Mouse (Mus musculus): ENCODE results near the gene Impg1. TPM values are rescaled to one million over a fixed set of nuclear protein-coding genes. Genes with fewer than 3 reads are reported as not detected.
A peak's percentile ranks its signal among the peaks of the same experiment; 100 is the strongest.

Impg1 gene
- polyA plus RNA-seq, 1 experiment from 2014 or later = 0.10 TPM

DNA sequence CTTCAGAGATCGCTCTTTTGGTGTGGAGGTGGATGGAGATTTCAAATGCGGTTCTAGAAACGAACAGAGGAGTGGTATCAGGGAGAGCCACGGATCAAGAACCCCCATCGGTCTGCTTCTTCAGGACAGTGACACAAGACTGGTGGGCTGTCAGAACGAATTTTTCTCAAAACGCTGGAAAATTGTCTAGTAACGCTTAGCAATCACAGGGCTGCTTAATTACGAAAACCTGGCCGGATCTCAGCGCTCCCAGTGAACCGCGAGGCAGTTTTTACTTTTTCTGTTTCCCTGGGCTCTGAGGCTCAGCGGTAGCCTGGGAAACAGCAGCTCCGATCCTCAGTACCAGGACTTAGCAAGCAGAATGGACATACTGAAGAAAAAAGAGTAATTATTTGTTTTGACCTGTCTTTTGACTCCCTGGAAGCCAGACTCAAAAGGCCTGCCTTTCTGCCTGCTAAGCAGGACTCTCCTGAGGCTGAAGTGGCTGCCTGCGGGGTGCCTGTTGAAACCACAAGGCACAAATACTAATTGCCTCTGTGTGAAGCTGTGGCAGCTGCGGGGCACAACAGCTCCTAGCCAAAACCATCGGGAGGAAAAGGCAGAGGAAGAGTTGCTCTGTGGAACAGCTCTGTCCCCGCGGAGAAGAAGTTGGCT lies 113.5 kb downstream of the Impg1 start:
- H3K4me1 ChIP-seq (replicated peaks; ENCODE audit: control insufficient read depth, insufficient read depth, low read length) = no peaks in the 10 kb centered on the region
- H3K27ac ChIP-seq (ENCODE audit: low read depth, low read length) = no peak overlapping the region
- no peaks in the 10 kb centered on the region for H3K36me3 ChIP-seq (ENCODE audit: control insufficient read depth, insufficient read depth)
- no peaks in the 10 kb centered on the region for H3K9me3 ChIP-seq (ENCODE audit: control insufficient read depth)
- 48% methylated on average over 20 of the region's 20 CpGs for WGBS
- H3K4me3 ChIP-seq (ENCODE audit: low read depth, low read length) = no peak overlapping the region; the same call in 1 of the 2 replicates
- ATAC-seq = no peak
- H3K4me2 ChIP-seq (replicated peaks; ENCODE audit: low read depth) = peak overlapping the region; percentile 48
- H3K9ac ChIP-seq (ENCODE audit: low read depth, low read length) = no peak overlapping the region
- no peak for TF ChIP-seq CTCF (IDR thresholded peaks at IDR 0.05; ENCODE audit: low read depth)
- H3K27me3 ChIP-seq (replicated peaks; ENCODE audit: control insufficient read depth, insufficient read depth, low read length) = no peaks in the 10 kb centered on the region

- Histone ChIP-seq H3K4me3 (ENCODE audit: low read depth, low read length) (no peak overlapping the region; the same call in 1 of the 2 replicates), H3K9me3 (ENCODE audit: control insufficient read depth) (no peaks in the 10 kb centered on the region), H3K27ac (ENCODE audit: low read depth, low read length) (no peak overlapping the region), H3K36me3 (ENCODE audit: control insufficient read depth, insufficient read depth) (no peaks in the 10 kb centered on the region), H3K27me3 (replicated peaks; ENCODE audit: control insufficient read depth, insufficient read depth, low read length) (no peaks in the 10 kb centered on the region), H3K9ac (ENCODE audit: low read depth, low read length) (no peak overlapping the region), H3K4me1 (replicated peaks; ENCODE audit: control insufficient read depth, insufficient read depth, low read length) (no peaks in the 10 kb centered on the region), H3K4me2 (replicated peaks; ENCODE audit: low read depth) (peak overlapping the region; percentile 48)
- WGBS = 51% methylated on average over 7 of the region's 7 CpGs
- no peak for ATAC-seq
- no peak for TF ChIP-seq CTCF (IDR thresholded peaks at IDR 0.05; ENCODE audit: low read depth)
Measured at GRCm38 (mm10) chr9:80351295-80351677, 114.0 kb downstream of the Impg1 start.

- no peaks in the 10 kb centered on the region for H3K27me3 ChIP-seq (replicated peaks; ENCODE audit: control insufficient read depth, insufficient read depth, low read length)
- no peak overlapping the region for H3K9ac ChIP-seq (ENCODE audit: low read depth, low read length)
- TF ChIP-seq CTCF (IDR thresholded peaks at IDR 0.05; ENCODE audit: low read depth) = no peak
- no peak overlapping the region for H3K4me2 ChIP-seq (replicated peaks; ENCODE audit: low read depth)
- no peaks in the 10 kb centered on the region for H3K4me1 ChIP-seq (replicated peaks; ENCODE audit: control insufficient read depth, insufficient read depth, low read length)
- ATAC-seq = no peak
- WGBS = 84% methylated on average over 6 of the region's 6 CpGs
- no peaks in the 10 kb centered on the region for H3K36me3 ChIP-seq (ENCODE audit: control insufficient read depth, insufficient read depth)
- no peak overlapping the region for H3K27ac ChIP-seq (ENCODE audit: low read depth, low read length)
- no peaks in the 10 kb centered on the region for H3K9me3 ChIP-seq (ENCODE audit: control insufficient read depth)
- H3K4me3 ChIP-seq (ENCODE audit: low read depth, low read length) = no peak overlapping the region
Measured at GRCm38 (mm10) chr9:80344451-80345000, 120.8 kb downstream of the Impg1 start.

DNA sequence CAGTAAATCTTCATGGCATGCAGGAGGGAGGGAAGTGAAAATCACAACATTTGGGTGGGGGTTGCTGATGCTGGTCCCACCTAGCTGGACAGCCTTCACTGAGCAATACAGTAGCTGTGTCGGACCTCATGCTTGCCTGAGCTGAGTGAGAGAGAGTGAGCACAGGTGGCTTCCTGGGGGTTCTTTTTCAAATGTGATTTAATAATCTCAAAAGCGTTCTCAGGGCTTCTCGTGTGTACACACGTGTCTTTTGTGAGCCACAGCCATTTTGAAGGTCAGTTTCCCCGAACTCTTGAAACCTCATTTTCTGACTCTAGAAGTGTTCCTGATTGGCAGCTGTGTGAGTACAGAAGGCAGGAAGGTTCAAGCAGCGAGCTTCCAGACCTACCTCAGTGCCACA lies 122.8 kb downstream of the Impg1 start:
- no peak overlapping the region for H3K27ac ChIP-seq (ENCODE audit: low read depth, low read length)
- no peak for ATAC-seq
- TF ChIP-seq CTCF (IDR thresholded peaks at IDR 0.05; ENCODE audit: low read depth) = no peak
- H3K9ac ChIP-seq (ENCODE audit: low read depth, low read length) = no peak overlapping the region
- 83% methylated on average over 6 of the region's 6 CpGs for WGBS
- no peaks in the 10 kb centered on the region for H3K9me3 ChIP-seq (ENCODE audit: control insufficient read depth)
- no peaks in the 10 kb centered on the region for H3K36me3 ChIP-seq (ENCODE audit: control insufficient read depth, insufficient read depth)
- no peak overlapping the region for H3K4me2 ChIP-seq (replicated peaks; ENCODE audit: low read depth)
- H3K4me3 ChIP-seq (ENCODE audit: low read depth, low read length) = no peak overlapping the region
- H3K27me3 ChIP-seq (replicated peaks; ENCODE audit: control insufficient read depth, insufficient read depth, low read length) = no peaks in the 10 kb centered on the region
- H3K4me1 ChIP-seq (replicated peaks; ENCODE audit: control insufficient read depth, insufficient read depth, low read length) = no peaks in the 10 kb centered on the region

DNA sequence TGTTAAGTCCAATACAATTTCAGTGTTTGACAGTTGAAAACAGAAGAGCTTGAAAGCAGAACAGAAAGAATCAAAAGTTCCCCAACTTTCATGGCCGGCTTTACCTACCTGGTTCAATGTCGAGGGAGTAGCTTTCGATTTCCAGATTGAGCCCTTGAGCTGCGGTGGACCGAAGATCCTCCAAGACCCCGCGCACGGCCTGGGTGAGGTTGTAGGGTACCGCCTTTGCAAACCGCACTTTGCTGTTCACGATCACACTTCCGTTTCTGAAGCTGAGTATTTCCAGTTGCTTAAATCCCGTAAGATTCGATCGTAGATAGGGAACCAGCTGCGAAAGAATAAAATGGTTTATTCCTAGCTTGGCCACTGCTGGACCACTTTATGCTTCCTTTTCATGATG lies 123.5 kb downstream of the Impg1 start:
- Histone ChIP-seq H3K4me1 (replicated peaks; ENCODE audit: control insufficient read depth, insufficient read depth, low read length) (no peaks in the 10 kb centered on the region), H3K27me3 (replicated peaks; ENCODE audit: control insufficient read depth, insufficient read depth, low read length) (no peaks in the 10 kb centered on the region), H3K27ac (ENCODE audit: low read depth, low read length) (no peak overlapping the region), H3K4me3 (ENCODE audit: low read depth, low read length) (no peak overlapping the region), H3K9ac (ENCODE audit: low read depth, low read length) (no peak overlapping the region), H3K4me2 (replicated peaks; ENCODE audit: low read depth) (no peak overlapping the region), H3K9me3 (ENCODE audit: control insufficient read depth) (no peaks in the 10 kb centered on the region), H3K36me3 (ENCODE audit: control insufficient read depth, insufficient read depth) (no peaks in the 10 kb centered on the region)
- no peak for TF ChIP-seq CTCF (IDR thresholded peaks at IDR 0.05; ENCODE audit: low read depth)
- WGBS = 94% methylated on average over 16 of the region's 16 CpGs
- ATAC-seq = no peak

DNA sequence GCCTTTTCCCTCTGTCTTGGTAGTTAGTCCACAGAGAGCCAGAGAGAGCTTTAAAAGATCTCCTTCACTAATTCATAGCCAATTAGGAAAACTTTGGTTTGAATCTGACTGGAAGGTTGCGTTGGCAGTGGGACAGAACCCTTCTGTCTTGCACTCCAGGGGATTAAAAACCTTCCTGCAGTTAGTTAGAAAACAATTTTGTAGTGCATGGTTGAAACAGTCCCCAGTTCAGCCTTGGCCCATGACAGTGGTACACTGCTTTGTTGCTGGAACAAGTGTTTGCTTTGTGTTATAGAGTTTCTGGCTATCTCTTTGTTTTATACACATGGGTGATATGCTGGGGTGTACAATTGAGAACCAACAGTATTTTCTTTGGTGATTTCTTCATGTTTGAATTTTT lies 124.4 kb downstream of the Impg1 start:
- Histone ChIP-seq H3K4me2 (replicated peaks; ENCODE audit: low read depth) (no peak overlapping the region), H3K27ac (ENCODE audit: low read depth, low read length) (no peak overlapping the region), H3K36me3 (ENCODE audit: control insufficient read depth, insufficient read depth) (no peaks in the 10 kb centered on the region), H3K4me3 (ENCODE audit: low read depth, low read length) (no peak overlapping the region), H3K27me3 (replicated peaks; ENCODE audit: control insufficient read depth, insufficient read depth, low read length) (no peaks in the 10 kb centered on the region), H3K4me1 (replicated peaks; ENCODE audit: control insufficient read depth, insufficient read depth, low read length) (no peaks in the 10 kb centered on the region), H3K9ac (ENCODE audit: low read depth, low read length) (no peak overlapping the region), H3K9me3 (ENCODE audit: control insufficient read depth) (no peaks in the 10 kb centered on the region)
- no peak for ATAC-seq
- 78% methylated on average over 1 of the region's 1 CpGs for WGBS
- TF ChIP-seq CTCF (IDR thresholded peaks at IDR 0.05; ENCODE audit: low read depth) = no peak

Data from intestine, postnatal 0 days (tissue).